Mouse (Mus musculus): Measurements from ENCODE around the gene Bspry.

The Bspry gene

DNA sequence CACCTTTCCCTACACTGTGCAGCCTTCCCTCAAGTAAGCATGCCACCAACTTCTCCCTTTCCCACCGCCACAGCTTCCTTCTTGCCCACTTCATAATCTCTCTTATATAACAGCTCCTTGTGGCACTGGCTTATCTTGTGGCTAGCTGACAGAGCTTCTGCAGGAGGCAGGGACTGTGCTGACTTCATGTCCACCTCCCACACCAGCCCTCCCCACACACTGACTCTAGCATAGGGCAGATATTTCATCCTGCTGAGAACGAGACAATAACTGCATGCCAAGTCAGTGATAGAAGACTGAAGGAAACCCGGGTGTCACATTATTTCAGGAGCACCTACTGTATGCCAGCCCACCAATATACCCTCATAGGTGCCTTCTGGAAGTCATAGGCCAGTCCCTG, 35.6 kb downstream of the Bspry start:
- no peak for DNase-seq (ENCODE audit: low read depth, low spot score)

DNA sequence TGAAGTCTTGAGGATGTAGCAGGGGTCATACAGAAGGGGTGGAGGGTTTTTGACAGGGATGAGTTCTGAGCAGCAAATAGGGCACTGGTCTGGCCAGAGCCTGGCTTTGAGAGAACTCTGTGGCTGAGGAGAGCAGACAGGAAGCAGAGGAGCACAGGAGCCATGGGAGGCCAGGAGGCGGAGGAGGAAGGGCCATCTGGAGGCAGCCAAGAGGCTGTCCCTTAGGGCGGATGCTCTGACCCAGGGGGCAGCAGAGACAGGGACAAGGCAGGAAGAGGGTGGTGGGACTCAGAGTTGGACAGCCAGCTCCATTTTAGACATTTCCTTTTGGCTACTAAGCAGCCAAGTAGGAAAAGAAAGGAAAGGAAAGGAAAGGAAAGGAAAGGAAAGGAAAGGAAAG, 36.2 kb downstream of the Bspry start:
- no peak for DNase-seq (ENCODE audit: low read depth, low spot score)

DNA sequence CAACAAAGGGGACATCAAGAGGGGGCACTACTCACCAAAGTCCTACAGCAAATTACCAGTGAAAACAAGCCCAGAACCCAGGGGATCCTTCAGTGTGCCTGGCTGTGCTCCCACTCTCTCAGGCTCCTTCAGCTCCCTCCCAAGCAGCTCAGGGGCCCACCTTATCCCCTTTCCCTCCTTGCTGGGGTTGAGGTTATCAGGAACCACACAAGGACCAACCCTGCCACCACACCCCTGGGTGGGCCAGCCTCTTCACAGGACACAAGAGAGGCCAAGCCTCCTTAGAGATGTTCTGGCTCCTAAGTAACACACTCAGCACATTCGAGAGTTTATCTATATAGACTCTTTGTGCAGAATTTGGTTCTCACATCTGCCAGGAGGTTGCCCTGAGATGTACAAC, 36.7 kb downstream of the Bspry start:
- DNase-seq (ENCODE audit: low read depth, low spot score): no peak

DNA sequence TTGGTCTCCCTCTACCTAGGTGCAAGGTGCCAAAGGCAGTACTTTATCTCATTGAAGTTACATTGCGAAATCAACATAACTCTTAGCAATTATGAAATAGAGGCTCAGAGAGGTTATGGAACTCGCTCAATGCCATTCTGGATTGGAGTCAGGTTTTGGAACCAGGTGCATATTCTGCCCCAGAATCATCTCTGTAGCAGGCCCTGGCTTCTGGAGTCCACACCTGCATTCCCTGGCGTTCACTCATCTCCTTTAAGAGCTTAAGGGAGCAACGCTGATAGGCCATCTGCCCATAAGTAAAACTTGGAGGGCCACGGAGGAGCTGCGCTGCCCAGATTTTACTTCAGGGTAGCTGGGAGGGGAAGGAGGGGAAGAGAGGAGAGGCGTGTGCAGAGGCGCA, 37.2 kb downstream of the Bspry start:
- no peak for DNase-seq (ENCODE audit: low read depth, low spot score)

DNA sequence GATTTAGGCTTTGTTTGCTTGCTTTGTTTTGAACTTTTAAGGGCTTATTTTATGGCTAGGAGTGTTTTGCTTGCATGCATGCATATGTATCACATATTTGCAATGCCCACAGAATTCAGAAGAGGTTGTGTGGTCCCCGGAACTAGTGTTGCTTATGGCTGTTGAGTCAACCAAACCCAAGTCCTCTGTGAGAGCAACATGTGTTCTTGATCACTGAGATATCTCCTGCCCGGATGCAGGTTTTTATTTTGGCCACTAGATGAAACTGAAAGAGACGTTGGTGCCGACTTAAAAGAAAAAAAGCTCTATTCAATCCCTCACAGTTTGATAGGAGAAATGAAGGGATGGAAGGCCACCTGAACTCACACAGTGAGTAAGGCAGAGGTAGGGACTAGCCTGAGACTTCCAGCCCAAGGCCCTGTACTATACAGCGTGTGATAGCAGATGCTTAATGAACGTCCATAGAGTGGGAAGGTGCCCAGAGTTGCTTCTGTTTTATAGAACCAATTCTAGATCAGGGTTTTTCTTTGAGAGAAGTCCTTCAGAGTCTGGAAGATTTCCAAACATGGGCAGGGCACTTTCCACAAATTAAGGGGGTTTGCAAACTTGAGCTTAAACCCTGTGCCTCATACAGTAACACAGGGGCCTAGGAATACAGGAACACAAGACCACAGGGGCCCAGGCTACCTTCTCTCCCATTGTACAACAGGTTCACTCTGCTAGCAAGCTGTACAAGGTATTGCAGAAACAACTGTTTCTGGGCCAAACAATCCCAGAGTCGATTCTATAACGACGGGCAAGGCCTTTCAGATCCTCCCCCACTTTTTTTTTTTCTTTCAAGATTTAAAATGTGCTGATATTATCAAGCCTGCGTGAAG, 37.9 kb downstream of the Bspry start:
- no peak for DNase-seq (ENCODE audit: low read depth, low spot score)

DNA sequence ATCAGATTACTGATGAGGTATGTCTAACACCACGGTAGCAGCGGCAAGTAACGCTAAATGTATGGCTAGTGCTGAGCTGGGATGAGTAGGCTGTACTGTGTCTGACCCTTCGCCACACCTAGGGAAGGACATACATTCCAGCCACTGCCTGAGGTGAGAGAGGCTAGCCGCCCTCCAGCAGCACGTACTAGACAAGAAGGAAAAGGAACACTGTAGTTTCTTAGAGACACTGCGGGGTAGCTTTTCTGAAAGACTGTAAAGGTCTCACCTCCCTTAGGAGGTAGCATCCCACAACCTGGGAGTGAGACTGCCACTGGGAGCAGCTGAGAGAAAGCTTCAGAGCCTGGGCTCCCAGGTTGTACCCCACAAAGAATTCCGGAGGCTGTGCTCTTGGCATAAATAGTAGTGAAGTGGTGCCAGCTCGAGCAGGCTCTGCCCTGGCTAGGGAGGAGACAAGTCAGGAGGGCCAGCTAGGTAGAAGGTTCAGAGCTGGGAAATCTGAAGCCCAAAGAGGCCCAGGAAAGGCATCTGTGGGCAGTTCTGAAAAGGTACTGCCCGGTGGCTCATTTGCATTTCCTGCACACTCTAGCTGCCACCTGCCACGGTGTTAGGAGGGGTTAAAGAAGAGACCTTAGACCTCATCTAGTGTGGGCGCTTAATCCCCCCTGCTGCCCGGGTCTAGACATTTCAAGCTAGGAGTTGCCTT, 38.7 kb downstream of the Bspry start:
- DNase-seq (ENCODE audit: low read depth, low spot score): no peak

DNA sequence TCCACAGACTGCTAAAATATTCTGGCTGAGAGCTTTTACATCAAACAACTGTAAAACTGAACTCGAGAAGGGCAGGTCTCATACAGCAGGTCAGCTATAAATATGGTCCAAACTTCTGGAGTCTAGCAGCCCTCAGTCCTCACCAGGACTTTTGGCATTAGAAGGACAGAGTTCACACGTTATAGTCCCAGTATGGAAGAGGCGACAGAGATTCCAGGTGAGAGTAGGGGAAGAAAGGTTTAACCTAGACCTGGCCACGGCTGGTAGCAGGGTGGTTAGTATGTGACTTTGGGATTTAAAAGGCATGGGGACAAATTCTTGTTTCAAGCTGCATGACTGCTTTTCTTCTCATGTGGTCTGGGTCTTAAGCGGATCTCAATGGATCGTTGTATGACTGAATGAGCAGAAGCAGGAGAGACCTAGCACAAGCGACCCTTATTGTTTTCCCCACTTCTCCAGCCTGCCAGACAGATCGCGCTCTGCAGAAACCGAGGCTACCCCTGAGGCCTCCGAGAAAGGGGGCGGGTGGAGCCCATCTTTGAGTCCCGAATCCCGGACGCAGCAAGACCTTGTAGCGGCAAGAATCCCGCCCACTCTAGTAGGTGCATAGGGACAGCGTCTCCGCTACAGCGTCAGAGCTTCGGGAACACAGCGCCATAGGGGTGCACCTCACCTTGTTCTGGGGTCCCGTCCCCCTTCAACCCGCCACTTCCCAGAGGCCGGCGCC, 39.4 kb downstream of the Bspry start:
- no peak for DNase-seq (ENCODE audit: low read depth, low spot score)

DNA sequence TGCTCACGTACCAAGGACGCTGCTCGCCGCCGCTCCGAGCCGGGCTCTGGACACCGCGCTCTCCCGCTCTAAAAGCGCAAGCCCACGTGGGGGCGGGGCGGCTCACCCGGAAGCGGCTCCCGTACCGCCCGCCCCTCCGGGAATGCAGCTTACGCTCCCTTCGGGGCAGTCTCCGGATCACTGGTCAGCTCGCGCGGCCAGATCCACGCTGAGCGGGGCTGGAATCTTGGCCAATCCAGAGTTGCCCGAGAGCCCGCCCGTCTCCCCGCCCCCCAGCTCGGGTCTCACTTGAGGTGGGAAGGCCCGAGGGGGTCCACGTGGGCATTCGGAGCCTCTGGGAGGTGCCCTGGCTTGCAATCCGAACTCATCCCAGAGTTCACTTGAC, 40.0 kb downstream of the Bspry start, which contains the start of gene Alad:
Alad (minus strand) TSS at position 70 of the 385 bp plus-strand sequence.
- DNase-seq (ENCODE audit: low read depth, low spot score): peak; percentile 51

DNA sequence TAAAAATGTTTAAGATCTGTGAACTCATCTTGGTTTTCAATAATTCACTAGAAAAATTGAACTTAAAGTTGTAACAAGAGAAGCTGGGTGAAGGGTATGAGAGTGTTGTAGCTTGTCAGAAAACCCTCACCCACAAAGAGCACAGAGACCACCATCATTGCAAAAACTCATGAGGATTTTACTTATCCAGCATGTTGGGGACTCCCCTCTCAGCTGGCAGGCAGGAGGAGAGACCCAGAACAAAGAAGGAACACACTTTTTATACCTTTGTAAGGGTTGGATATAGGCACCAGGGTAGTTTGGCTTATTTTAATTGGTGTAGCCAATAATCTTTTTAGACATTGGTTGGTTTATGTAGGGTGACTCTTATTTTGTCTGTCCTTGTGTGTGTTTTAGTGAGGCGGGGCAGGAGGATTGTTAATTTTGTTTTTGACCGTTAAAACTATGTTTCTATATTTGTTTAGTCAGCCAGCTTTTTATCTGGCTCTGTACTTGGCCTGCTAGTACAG, 41.1 kb downstream of the Bspry start:
- DNase-seq (ENCODE audit: low read depth, low spot score): no peak

DNA sequence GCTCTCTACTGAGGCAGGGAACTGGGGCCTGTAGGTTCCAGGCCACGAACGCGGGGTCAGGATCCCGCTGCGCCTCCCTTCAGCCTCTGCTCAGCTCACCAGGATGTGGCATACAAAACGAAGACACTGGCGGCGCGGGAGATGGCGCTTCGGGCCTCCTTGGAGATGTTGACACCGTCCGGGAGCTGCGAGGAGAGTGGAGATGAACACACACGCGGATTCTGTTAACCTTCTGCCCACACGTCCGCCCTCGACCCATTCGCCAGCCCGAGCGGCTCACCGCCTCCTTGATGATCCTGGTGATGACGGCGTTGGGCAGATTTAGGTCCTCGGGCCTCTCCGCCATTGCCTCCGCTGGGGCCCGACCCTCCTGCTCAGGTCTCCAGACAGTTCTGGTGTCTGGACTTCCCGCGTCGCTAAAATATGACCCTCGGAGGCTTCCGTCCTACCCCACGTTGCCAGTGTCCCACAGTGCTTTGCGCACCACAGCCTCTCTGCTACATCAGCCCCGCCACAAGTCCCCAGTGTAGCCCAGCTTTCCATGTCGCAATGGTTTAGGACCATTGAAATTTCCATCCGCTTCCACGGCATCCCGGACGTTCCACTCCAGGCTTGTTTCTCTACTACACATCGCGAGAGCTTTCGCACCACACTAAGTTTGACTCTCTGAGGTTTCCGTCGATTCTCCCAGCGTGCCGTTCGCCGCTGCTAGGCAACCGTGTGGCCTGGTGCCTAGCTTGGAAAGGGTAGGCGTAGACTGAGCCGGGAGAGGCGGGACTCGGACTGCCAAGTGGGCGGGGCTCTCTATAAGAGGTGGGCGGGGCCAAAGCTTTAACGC, 45.0 kb downstream of the Bspry start, which contains the start of the genes Pole3 and 4933430I17Rik:
Pole3 (minus strand) TSS at position 418 of the 838 bp plus-strand sequence.
4933430I17Rik (plus strand) TSS at position 719 of the 838 bp plus-strand sequence.
- peak; percentile 94 for DNase-seq (ENCODE audit: low read depth, low spot score)

DNA sequence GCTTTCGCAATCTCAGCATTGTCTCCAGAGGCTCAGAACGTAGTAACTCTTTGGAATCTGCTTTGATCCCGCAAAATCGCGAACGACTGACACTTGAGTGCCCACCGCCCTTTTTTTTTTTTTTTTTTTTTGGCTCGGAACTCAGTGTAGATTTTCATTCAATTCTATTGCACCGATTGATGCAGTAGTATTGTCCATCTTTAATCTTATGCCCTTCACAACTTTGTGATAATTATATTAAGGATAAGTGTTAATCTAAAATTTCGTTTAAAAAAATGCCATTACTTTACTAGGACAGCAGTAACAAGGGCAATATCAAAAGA, 45.6 kb downstream of the Bspry start:
- no peak for DNase-seq (ENCODE audit: low read depth, low spot score)

DNA sequence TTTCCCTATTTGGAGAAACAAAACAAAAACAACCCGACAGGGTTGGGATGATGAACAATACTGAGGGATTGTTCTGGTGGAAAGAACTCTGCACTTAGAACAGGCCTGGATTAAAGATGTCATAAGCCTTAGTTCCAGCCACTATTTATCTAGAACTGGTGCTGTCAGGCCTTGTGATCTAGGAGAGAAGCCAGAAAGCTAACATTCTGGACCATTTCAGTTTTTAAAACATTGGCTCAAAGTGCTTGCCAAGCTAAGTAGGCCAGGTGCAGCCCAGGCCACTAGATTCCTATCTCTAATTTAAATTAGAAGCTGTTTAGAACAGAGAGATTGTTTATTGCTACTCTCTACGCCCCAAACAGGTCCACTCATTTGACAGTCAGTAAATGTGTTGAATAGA, 46.4 kb downstream of the Bspry start:
- DNase-seq (ENCODE audit: low read depth, low spot score): no peak

DNA sequence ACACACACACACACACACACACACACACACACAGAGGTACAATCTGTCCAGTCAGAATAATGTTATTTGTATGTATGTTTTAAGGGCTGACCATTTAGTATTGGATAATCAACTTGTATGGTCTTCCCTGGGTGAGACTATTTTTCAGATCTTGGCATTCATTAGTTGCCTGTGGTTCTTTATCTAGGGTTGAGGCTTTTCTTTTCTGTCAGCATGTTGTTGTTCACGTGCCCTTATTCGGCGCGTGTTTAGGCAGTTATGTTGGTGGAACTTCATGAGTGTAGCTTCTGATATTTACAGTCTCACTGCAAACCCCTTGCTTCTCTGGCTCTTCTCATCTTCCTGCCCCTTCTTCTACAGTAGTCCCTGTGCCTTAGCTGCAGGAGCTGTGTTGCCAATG, 47.8 kb downstream of the Bspry start:
- DNase-seq (ENCODE audit: low read depth, low spot score): no peak

DNA sequence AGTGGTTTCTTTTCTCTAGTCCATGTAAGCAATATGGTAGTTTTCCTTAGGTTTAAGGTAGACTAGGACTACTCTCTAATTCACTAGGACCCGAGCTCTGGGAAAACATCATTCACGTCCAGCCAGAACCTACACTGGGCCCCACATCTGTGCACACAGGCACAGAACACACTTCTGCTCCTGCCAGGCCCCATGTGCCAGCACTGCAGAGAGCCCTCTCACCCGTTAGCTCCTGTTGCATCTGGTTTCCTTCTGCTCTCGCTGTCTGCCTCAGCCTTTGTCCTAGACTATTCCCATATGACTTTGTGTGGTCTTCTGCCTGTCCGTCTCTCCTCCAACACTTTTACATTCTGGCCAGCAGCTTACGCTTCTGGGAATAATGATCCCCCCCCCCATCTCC, 53.9 kb downstream of the Bspry start:
- no peak for DNase-seq (ENCODE audit: low read depth, low spot score)

DNA sequence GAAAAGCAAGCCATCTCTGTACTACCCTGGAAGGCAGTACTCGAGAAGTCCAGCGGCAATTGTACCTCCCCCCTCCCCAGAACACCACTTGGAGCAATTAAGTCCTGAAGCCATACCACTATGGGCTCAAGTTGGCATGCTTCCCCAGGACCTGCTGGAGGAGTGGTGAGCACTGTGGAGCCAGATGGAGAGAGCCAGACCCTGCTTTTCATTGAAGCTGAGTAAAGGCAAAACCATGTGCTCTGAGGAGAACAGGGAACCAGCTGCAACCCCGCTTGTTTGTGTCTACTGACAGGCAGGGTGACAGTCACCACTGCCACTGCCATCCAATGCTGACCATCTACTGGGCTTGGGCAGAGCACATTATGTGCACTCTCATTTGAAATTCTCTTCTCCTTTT, 61.9 kb downstream of the Bspry start:
- no peak for DNase-seq (ENCODE audit: low read depth, low spot score)

DNA sequence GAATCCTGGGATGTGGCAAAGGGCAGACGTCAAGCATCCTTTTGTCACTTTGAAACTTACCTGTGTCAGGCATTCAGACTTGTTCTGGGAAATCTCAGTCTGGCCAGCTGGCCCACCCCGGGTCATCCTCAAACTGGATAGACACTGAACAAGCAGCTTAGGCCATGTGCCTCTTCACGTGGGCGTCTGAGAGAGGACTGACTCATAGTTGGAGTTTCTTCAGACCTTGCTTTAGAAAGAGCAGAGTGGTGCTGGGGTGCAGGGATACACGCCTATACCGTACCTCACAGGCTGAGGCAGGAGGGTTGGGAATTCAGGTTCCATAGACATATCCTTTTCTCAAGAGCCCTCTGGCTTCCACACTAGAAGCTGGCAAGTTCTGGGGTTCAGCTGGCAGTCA, 63.9 kb downstream of the Bspry start:
- DNase-seq (ENCODE audit: low read depth, low spot score): no peak

DNA sequence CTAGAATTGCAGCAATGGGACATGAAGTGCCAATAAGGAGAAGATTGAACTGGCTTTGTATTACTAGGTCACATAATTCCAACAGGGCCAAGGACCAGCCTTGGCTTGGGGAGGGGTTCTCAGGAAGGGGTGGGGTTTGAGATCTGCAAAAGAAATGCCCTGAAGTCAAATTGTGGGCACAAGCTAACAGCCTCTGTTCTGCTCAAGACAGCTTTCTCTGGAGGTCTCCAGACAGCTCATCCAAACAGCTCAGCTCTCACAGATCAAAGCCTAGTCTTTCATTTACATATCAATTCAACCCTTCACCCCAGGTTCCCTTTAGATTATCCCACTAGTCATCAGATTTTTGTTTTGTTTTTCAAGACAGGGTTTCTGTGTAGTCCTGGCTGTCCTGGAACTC, 64.9 kb downstream of the Bspry start:
- DNase-seq (ENCODE audit: low read depth, low spot score): no peak

Measured in telencephalon, adult 2 months (tissue).